ENCODE assay signal across 13 mouse cellular contexts in the genomic region with DNA sequence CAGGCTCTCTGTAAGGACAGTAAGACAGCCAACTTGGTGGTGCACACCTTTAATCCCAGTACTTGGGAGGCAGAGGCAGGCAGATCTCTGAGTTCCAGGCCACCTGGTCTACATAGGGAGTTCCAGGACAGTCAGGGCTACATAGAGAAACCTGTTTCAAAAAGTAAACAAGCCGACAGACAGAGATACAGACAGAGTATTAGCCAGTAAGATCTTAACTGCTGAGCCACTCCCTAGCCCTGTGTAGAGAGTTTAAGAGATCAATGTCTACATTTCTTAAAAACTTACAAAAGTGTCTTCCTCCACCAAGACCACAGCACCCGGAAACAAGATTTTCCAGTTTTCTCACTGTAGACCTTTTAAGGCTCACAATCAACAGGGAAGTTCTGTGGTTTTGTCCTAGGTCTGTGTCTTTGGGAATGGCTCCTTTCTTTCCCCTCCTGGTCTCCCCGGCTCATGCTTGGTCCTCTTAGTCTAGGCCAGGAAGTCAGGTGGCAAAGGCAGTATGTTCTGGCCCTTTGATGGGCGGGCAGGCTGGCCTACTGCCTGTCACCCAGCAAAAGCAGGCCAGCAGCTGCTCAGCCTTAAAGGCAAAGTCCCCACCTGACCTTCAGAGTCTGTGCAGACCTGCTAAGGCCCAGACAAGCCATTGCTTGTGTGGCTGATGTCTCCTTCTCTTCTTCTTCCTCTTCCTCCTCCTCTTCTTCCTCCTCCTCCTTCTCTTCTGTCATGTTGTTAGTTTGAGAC. TPM values are rescaled to one million over a fixed set of nuclear protein-coding genes. Genes with fewer than 3 reads are reported as not detected.
DNase-seq lines count a peak whose midpoint lies in the region; ATAC-seq and TF ChIP-seq lines count a peak whose summit lies in the region.
"Had no signal": no experiment of that assay in that cellular context is flagged by ENCODE, and none has a peak within 500 bp of the region (broad histone marks: within the 10 kb centered on the region; RNA-seq: fewer than 3 reads in every experiment).

No protein-coding gene starts in this region.

- no peak overlapping the region for H3K4me2 ChIP-seq in kidney, embryonic 16.5 days (replicated peaks; ENCODE audit: low read depth, low read length)
- H3K4me2 ChIP-seq in midbrain, postnatal 0 days (ENCODE audit: low read depth, low read length, poor library complexity, severe bottlenecking), result no peak overlapping the region
- H3K4me2 ChIP-seq: embryonic facial prominence, embryonic 15.5 days; limb, embryonic 15.5 days; midbrain, embryonic 11.5 days had no signal

- no peaks in the 10 kb centered on the region for H3K27me3 ChIP-seq in kidney, adult 2 months (replicated peaks; ENCODE audit: control insufficient read depth, insufficient read depth, low read length)
- no peaks in the 10 kb centered on the region for H3K27me3 ChIP-seq in kidney, embryonic 16.5 days (ENCODE audit: insufficient read depth, low read length)
- no peaks in the 10 kb centered on the region for H3K27me3 ChIP-seq in midbrain, postnatal 0 days (ENCODE audit: insufficient read depth, low read length)
- H3K27me3 ChIP-seq: embryonic facial prominence, embryonic 15.5 days; limb, embryonic 15.5 days had no signal

- no peak overlapping the region for H3K9ac ChIP-seq in kidney, embryonic 16.5 days (replicated peaks; ENCODE audit: low read length)
- no peak overlapping the region for H3K9ac ChIP-seq in midbrain, postnatal 0 days (replicated peaks; ENCODE audit: low read length, poor library complexity, severe bottlenecking)
- H3K9ac ChIP-seq: embryonic facial prominence, embryonic 15.5 days; forebrain, postnatal 0 days; limb, embryonic 15.5 days had no signal

- H3K4me3 ChIP-seq in kidney, adult 2 months (ENCODE audit: insufficient read depth, low read depth, low read length), result no peak overlapping the region
- H3K4me3 ChIP-seq in kidney, embryonic 16.5 days (ENCODE audit: low read length), result no peak overlapping the region
- H3K4me3 ChIP-seq in midbrain, postnatal 0 days (ENCODE audit: low read depth, low read length), result no peak overlapping the region
- H3K4me3 ChIP-seq: embryonic facial prominence, embryonic 15.5 days; limb, embryonic 15.5 days had no signal

- H3K4me1 ChIP-seq in kidney, adult 2 months (ENCODE audit: control insufficient read depth, insufficient read depth, low read length), result no peaks in the 10 kb centered on the region
- no peaks in the 10 kb centered on the region for H3K4me1 ChIP-seq in kidney, embryonic 16.5 days (ENCODE audit: insufficient read depth, low read length)
- no peaks in the 10 kb centered on the region for H3K4me1 ChIP-seq in midbrain, postnatal 0 days (ENCODE audit: insufficient read depth, low read length)
- H3K4me1 ChIP-seq: embryonic facial prominence, embryonic 15.5 days; limb, embryonic 15.5 days had no signal

- WGBS in kidney, adult 2 months, result 51% methylated on average over 4 of the region's 4 CpGs
- WGBS in kidney, embryonic 16.5 days, result 78% methylated on average over 4 of the region's 4 CpGs
- WGBS in midbrain, postnatal 0 days, result 77% methylated on average over 4 of the region's 4 CpGs

- H3K27ac ChIP-seq in kidney, adult 2 months (ENCODE audit: insufficient read depth, low read depth, low read length), result no peak overlapping the region
- H3K27ac ChIP-seq in kidney, embryonic 16.5 days (ENCODE audit: low read length), result no peak overlapping the region
- H3K27ac ChIP-seq in midbrain, postnatal 0 days (ENCODE audit: low read depth, low read length), result no peak overlapping the region
- H3K27ac ChIP-seq: embryonic facial prominence, embryonic 15.5 days; limb, embryonic 15.5 days had no signal

- no peaks in the 10 kb centered on the region for H3K36me3 ChIP-seq in kidney, adult 2 months (ENCODE audit: control insufficient read depth, insufficient read depth, low read length)
- no peaks in the 10 kb centered on the region for H3K36me3 ChIP-seq in kidney, embryonic 16.5 days (ENCODE audit: insufficient read depth, low read length)
- H3K36me3 ChIP-seq in midbrain, postnatal 0 days (ENCODE audit: insufficient read depth, low read length), result no peaks in the 10 kb centered on the region
- H3K36me3 ChIP-seq: embryonic facial prominence, embryonic 15.5 days; limb, embryonic 15.5 days had no signal

- no peak for ATAC-seq in kidney, embryonic 16.5 days (ENCODE audit: low FRiP score, low TSS enrichment)
- ATAC-seq in midbrain, postnatal 0 days (ENCODE audit: low FRiP score), result no peak
- ATAC-seq: forebrain, postnatal 0 days had no signal

- no peak for TF ChIP-seq CTCF in kidney, adult 2 months (conservative IDR thresholded peaks at IDR 0.05; ENCODE audit: insufficient read depth, insufficient read length, low read depth, low read length)
- no peak for TF ChIP-seq CTCF in midbrain, postnatal 0 days (IDR thresholded peaks at IDR 0.05)

- no peak for TF ChIP-seq POLR2A in kidney, adult 2 months (IDR thresholded peaks at IDR 0.05; ENCODE audit: low read depth, low read length)

- peaks cover 5% of the 10 kb centered on the region; the same call in 1 of the 2 replicates for H3K9me3 ChIP-seq in kidney, embryonic 16.5 days (ENCODE audit: low read length)
- H3K9me3 ChIP-seq in midbrain, postnatal 0 days (ENCODE audit: low read length), result no peaks in the 10 kb centered on the region
- H3K9me3 ChIP-seq: embryonic facial prominence, embryonic 15.5 days; limb, embryonic 15.5 days had no signal

- DNase-seq in adrenal gland, adult 2 months, result peak; percentile 16
- no peak for DNase-seq in adrenal gland, adult (ENCODE audit: inconsistent age in 2 of 2, low spot score in 1 of 2)
- peak; percentile 52 for DNase-seq in kidney, adult 2 months
- peak; percentile 34 for DNase-seq in kidney, postnatal 14 days
- DNase-seq in thymus, postnatal 25 days, result no peak
- DNase-seq in spleen, postnatal 36 days (ENCODE audit: low spot score in 2 of 2), result no peak
- DNase-seq in midbrain, postnatal 0 days (ENCODE audit: low spot score), result no peak
- DNase-seq: cerebellum, postnatal 14 days; forebrain, postnatal 0 days had no signal

RNA-seq across cellular contexts. Expression of a gene that starts 18.2 kb away (rescaled TPM):
- total RNA-seq in adrenal gland, adult 2 months (2021), result 1 to 10 TPM; 4.4 to 6.2 TPM
- 2.6 and 3.3 TPM in 2 replicates for polyA plus RNA-seq in adrenal gland, adult 2 months (2012; rRNA removed)
- 7.0 and 7.3 TPM in 2 replicates for polyA plus RNA-seq in kidney, adult 2 months (2012; rRNA removed)
- polyA plus RNA-seq in kidney, embryonic 16.5 days (2015; fragmentation: Nextera tagmentation; extraction: Ambion mirVana), result 2.8 and 3.1 TPM in 2 replicates
- 22.5 and 23.5 TPM in 2 replicates for total RNA-seq in midbrain, postnatal 0 days (2014; rRNA removed)
- 3.0 and 3.2 TPM in 2 replicates for polyA plus RNA-seq in midbrain, postnatal 0 days (2015; fragmentation: Nextera tagmentation; extraction: Ambion mirVana)

RNA-seq across cellular contexts. Expression of a gene that starts 22.3 kb away (rescaled TPM):
- 10 to 100 TPM; 29.7 to 63.5 TPM for total RNA-seq in adrenal gland, adult 2 months (2021)
- polyA plus RNA-seq in adrenal gland, adult 2 months (2012; rRNA removed), result 2.0 and 2.8 TPM in 2 replicates
- polyA plus RNA-seq in kidney, adult 2 months (2012; rRNA removed), result 24.4 and 49.4 TPM in 2 replicates
- 241 and 422 TPM in 2 replicates for polyA plus RNA-seq in kidney, embryonic 16.5 days (2015; fragmentation: Nextera tagmentation; extraction: Ambion mirVana)
- total RNA-seq in midbrain, postnatal 0 days (2014; rRNA removed), result 20.7 and 27.4 TPM in 2 replicates
- polyA plus RNA-seq in midbrain, postnatal 0 days (2015; fragmentation: Nextera tagmentation; extraction: Ambion mirVana), result 195 and 227 TPM in 2 replicates

RNA-seq across cellular contexts. Expression of a gene that starts 26.4 kb away (rescaled TPM):
- 10 to 100 TPM; 30.9 to 33.1 TPM for total RNA-seq in adrenal gland, adult 2 months (2021)
- polyA plus RNA-seq in adrenal gland, adult 2 months (2012; rRNA removed), result 10.8 and 12.4 TPM in 2 replicates
- polyA plus RNA-seq in kidney, adult 2 months (2012; rRNA removed), result 28.2 and 31.3 TPM in 2 replicates
- 20.8 and 22.9 TPM in 2 replicates for polyA plus RNA-seq in kidney, embryonic 16.5 days (2015; fragmentation: Nextera tagmentation; extraction: Ambion mirVana)
- total RNA-seq in midbrain, postnatal 0 days (2014; rRNA removed), result 72.1 and 77.7 TPM in 2 replicates
- polyA plus RNA-seq in midbrain, postnatal 0 days (2015; fragmentation: Nextera tagmentation; extraction: Ambion mirVana), result 39.2 and 39.3 TPM in 2 replicates

Comparison
In these comparisons a context has a peak if more than half of its experiments do, and no peak if none do; other contexts are left out.
1. DNase-seq: peak in adrenal gland, adult 2 months (single experiment), kidney, adult 2 months (single experiment) and kidney, postnatal 14 days (single experiment); none in adrenal gland, adult (0 of 2), thymus, postnatal 25 days (single experiment), spleen, postnatal 36 days (0 of 2) and midbrain, postnatal 0 days (single experiment).